Mouse (Mus musculus) liver, embryonic 14.5 days (tissue): ENCODE data around the gene Ckap2l. TPM values are rescaled to one million over a fixed set of nuclear protein-coding genes. Genes with fewer than 3 reads are reported as not detected.

ENCODE experiments used
- ATAC-seq: fragments of 200-750 bp; cut with Nextera tagmentation; 2 replicates; pipeline ENCODE4 v1.8.0; 2017; ENCODE audit warnings: moderate number of reproducible peaks, mild to moderate bottlenecking, moderate library complexity; ENCODE audit not compliant: insufficient read depth
- DNase-seq, 3 experiments: peaks; one replicate each; pipeline ENCODE4 v3.0.0-alpha.2; 2012 to 2013; ENCODE audit warnings: low read depth in 3 of 3, low spot score in 3 of 3
- H3K27ac ChIP-seq: fragments of 300-500 bp; sonication (generic); 2 replicates; pipeline ENCODE4 v1.5.1; 2014; ENCODE audit warnings: moderate library complexity, mild to moderate bottlenecking, control low read depth, inconsistent platforms
- H3K27me3 ChIP-seq: fragments of 300-500 bp; sonication (generic); 2 replicates; pipeline ENCODE4 v1.6.1; 2014; ENCODE audit warnings: mild to moderate bottlenecking, low read length, moderate library complexity; ENCODE audit not compliant: control insufficient read depth, insufficient read depth
- H3K36me3 ChIP-seq: fragments of 300-500 bp; sonication (generic); replicated peaks from 2 replicates; pipeline ENCODE4 v1.6.1; 2014; ENCODE audit warnings: low read depth; ENCODE audit not compliant: control insufficient read depth, insufficient read depth
- H3K4me1 ChIP-seq, 2 experiments: fragments of 200-500 bp in 1 of 2; fragments of 300-500 bp in 1 of 2; sonication (generic) in 1 of 2; replicated peaks; 2 replicates each; pipeline ENCODE4 v1.6.1; 2012 to 2014; ENCODE audit warnings: antibody characterized with exemption in 1 of 2, inconsistent platforms in 1 of 2, low read length in 1 of 2; ENCODE audit not compliant: control insufficient read depth in 2 of 2, insufficient read depth in 2 of 2
- H3K4me2 ChIP-seq: fragments of 300-500 bp; sonication (generic); 2 replicates; pipeline ENCODE4 v1.6.1; 2014; ENCODE audit warnings: low read depth, mild to moderate bottlenecking, control low read depth, moderate library complexity
- H3K4me3 ChIP-seq, 2 experiments: fragments of 200-500 bp in 1 of 2; fragments of 300-500 bp in 1 of 2; sonication (generic) in 1 of 2; 2 replicates each; pipeline ENCODE4 v1.5.1; 2012 to 2014; ENCODE audit warnings: low read depth in 2 of 2, low read length in 2 of 2, mild to moderate bottlenecking in 2 of 2, control low read depth in 1 of 2, inconsistent platforms in 1 of 2, moderate library complexity in 1 of 2; ENCODE audit not compliant: insufficient read depth in 1 of 2
- H3K9ac ChIP-seq: fragments of 300-500 bp; sonication (generic); replicated peaks from 2 replicates; pipeline ENCODE4 v1.6.1; 2014; ENCODE audit warnings: mild to moderate bottlenecking, control low read depth, moderate library complexity
- H3K9me3 ChIP-seq: fragments of 300-500 bp; sonication (generic); 2 replicates; pipeline ENCODE4 v1.6.1; 2016; ENCODE audit warnings: low read length, mixed read lengths; ENCODE audit not compliant: control insufficient read depth
- CTCF ChIP-seq: IDR thresholded peaks from 2 replicates; pipeline ENCODE4 v1.5.1; 2016; ENCODE audit warnings: antibody characterized with exemption, low read depth, control low read depth
- EP300 ChIP-seq: IDR thresholded peaks from 2 replicates; pipeline ENCODE4 v1.6.1; 2016; ENCODE audit warnings: antibody characterized with exemption, low read depth
- WGBS: fragments of 180-500 bp; shearing (Covaris S2); extraction: QIAGEN DNeasy Blood & Tissue Kit; methylation state at CpG from one replicate; pipeline ENCODE4 v1.1.7; 2014; ENCODE audit not compliant: insufficient replicate concordance; 5-methylcytosine and 5-hydroxymethylcytosine counted together
- polyA plus RNA-seq, 2 experiments: library from polyadenylated mRNA; depleted of rRNA in 1 of 2; stranded (reverse) in 1 of 2; unstranded in 1 of 2; fragments of >200 nt; fragmentation: Nextera tagmentation in 1 of 2; extraction: Ambion mirVana in 1 of 2; gene quantifications; 2 replicates each; pipeline versions ENCODE4 v1.2.1 to v1.2.3; 2012 to 2014

Gene Ckap2l
- polyA plus RNA-seq, 2 experiments: 11.0 to 39.3 TPM

GRCm38 (mm10) chr2:129296086-129296485, 926 bp downstream of the Ckap2l start:
- ATAC-seq (no peak), DNase-seq (peak in 1 of 3 experiments; percentile 36)
- Histone ChIP-seq H3K4me3 (peak overlapping the region; percentile 67 to 98), H3K9me3 (no peaks in the 10 kb centered on the region), H3K4me2 (peak overlapping the region; percentile 96), H3K36me3 (peaks cover 20% of the 10 kb centered on the region), H3K27me3 (no peaks in the 10 kb centered on the region; the same call in 1 of the 2 replicates), H3K4me1 (peaks cover 12 to 19% of the 10 kb centered on the region in 2 experiments), H3K27ac (peak overlapping the region; percentile 94), H3K9ac (peak overlapping the region; percentile 95)
- WGBS: 61% methylated on average over 5 of the region's 5 CpGs
- TF ChIP-seq CTCF: no peak
- TF ChIP-seq EP300: no peak

GRCm38 (mm10) chr2:129295075-129295474, 1.9 kb downstream of the Ckap2l start:
- Histone ChIP-seq H3K36me3 (peaks cover 30% of the 10 kb centered on the region), H3K9me3 (no peaks in the 10 kb centered on the region), H3K4me3 (peak overlapping the region; percentile 67 to 98), H3K27ac (peak overlapping the region; percentile 94; the same call in 1 of the 2 replicates), H3K4me1 (peaks cover 12 to 19% of the 10 kb centered on the region in 2 experiments), H3K9ac (peak overlapping the region; percentile 95), H3K27me3 (no peaks in the 10 kb centered on the region; the same call in 1 of the 2 replicates), H3K4me2 (peak overlapping the region; percentile 96)
- ATAC-seq (no peak), DNase-seq (no peak)
- WGBS: 91% methylated on average over 5 of the region's 5 CpGs
- TF ChIP-seq EP300 (no peak), CTCF (no peak)

GRCm38 (mm10) chr2:129273823-129274222, 23.2 kb downstream of the Ckap2l start:
- H3K27ac ChIP-seq: no peak overlapping the region
- 89% methylated on average over 5 of the region's 5 CpGs for WGBS
- ATAC-seq: no peak

GRCm38 (mm10) chr2:129270621-129271020, 26.4 kb downstream of the Ckap2l start:
- Histone ChIP-seq H3K27me3 (no peaks in the 10 kb centered on the region), H3K27ac (no peak overlapping the region), H3K36me3 (peaks cover 86% of the 10 kb centered on the region), H3K9me3 (no peaks in the 10 kb centered on the region), H3K9ac (no peak overlapping the region), H3K4me3 (no peak overlapping the region), H3K4me1 (no peaks in the 10 kb centered on the region), H3K4me2 (no peak overlapping the region)
- TF ChIP-seq CTCF (no peak), EP300 (no peak)
- WGBS: 86% methylated on average over 9 of the region's 9 CpGs
- DNase-seq: no peak
- ATAC-seq: no peak

More at GRCm38 (mm10) chr2:129273823-129274222, 23.2 kb downstream of the Ckap2l start:
- H3K9ac ChIP-seq: no peak overlapping the region
- H3K27me3 ChIP-seq: no peaks in the 10 kb centered on the region
- no peaks in the 10 kb centered on the region for H3K9me3 ChIP-seq
- H3K36me3 ChIP-seq: peaks cover 89% of the 10 kb centered on the region
- H3K4me1 ChIP-seq: no peaks in the 10 kb centered on the region
- no peak for DNase-seq
- H3K4me2 ChIP-seq: no peak overlapping the region
- TF ChIP-seq CTCF (no peak), EP300 (no peak)
- no peak overlapping the region for H3K4me3 ChIP-seq

- ATAC-seq (no peak), DNase-seq (no peak)
- Histone ChIP-seq H3K9ac (no peak overlapping the region), H3K4me1 (no peaks in the 10 kb centered on the region), H3K4me2 (no peak overlapping the region), H3K27ac (no peak overlapping the region), H3K9me3 (no peaks in the 10 kb centered on the region), H3K36me3 (peaks cover 80% of the 10 kb centered on the region), H3K4me3 (no peak overlapping the region), H3K27me3 (no peaks in the 10 kb centered on the region)
- 86% methylated on average over 5 of the region's 5 CpGs for WGBS
- no peak for TF ChIP-seq EP300
- TF ChIP-seq CTCF: no peak
Measured at GRCm38 (mm10) chr2:129269986-129270385, 27.0 kb downstream of the Ckap2l start.
